Mouse (Mus musculus): Measurements from ENCODE around the gene Gm20815. TPM values are rescaled to one million over a fixed set of nuclear protein-coding genes. Genes with fewer than 3 reads are reported as not detected.
"Not testable (repeated sequence)": the region's sequence is repeated elsewhere in the genome, so short reads cannot be mapped to it uniquely, and the experiment has no call there.

Gm20815 gene
- total RNA-seq (2012; rRNA removed) (not detected in 2 replicates), polyA plus RNA-seq (2012; ENCODE audit: insufficient read depth in 1 of 2, insufficient read length in 2 of 2, low read depth in 1 of 2, low replicate concordance in 2 of 2, missing spikeins in 1 of 2) (not detected)

DNA sequence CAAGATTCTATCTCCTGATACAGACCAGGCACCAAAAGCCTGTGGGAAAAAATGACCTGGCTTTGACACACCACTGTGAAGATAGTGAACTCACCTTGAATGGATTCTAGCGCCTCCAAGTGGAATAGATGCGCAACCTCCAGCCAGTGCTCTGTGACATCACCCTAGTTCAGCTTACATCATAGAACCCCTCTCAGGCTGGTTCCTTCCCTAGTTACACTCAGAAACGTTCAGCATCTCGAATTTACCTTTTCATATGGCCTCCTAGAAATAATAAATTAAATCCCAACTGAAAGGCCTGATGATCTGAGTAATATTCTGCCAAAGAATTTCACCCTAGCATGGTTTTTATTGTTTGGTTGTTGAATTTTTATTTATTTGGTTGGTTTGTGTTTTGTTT, at the start of gene Gm20815:
TSS of gene Gm20815 (minus strand) at position 101 of the 400 bp plus-strand sequence.
- not testable (repeated sequence) for H3K9me3 ChIP-seq (replicated peaks; ENCODE audit: insufficient read depth, low read length); H3K4me1 ChIP-seq (ENCODE audit: control insufficient read depth in 1 of 2, insufficient read depth in 2 of 2, low read length in 2 of 2); H3K27ac ChIP-seq (ENCODE audit: control insufficient read depth, low read depth, low read length); DNase-seq (ENCODE audit: low read depth, low spot score); H3K79me2 ChIP-seq (ENCODE audit: control insufficient read depth, insufficient read depth, low read length, poor library complexity); H3K27me3 ChIP-seq (ENCODE audit: control insufficient read depth in 1 of 2, insufficient read depth in 2 of 2, low read length in 2 of 2); H3K4me3 ChIP-seq (ENCODE audit: control insufficient read depth in 1 of 2, insufficient read depth in 1 of 2, low read depth in 2 of 2, low read length in 2 of 2); H3K36me3 ChIP-seq (ENCODE audit: control insufficient read depth in 1 of 2, insufficient read depth in 2 of 2, low read length in 2 of 2); H3K9ac ChIP-seq (ENCODE audit: control insufficient read depth, low read depth, low read length, poor library complexity, severe bottlenecking)
